Mouse (Mus musculus) left cerebral cortex, adult 2 months (tissue): ENCODE measurements at regions not wholly inside any gene's neighbourhood (a gene's known extent, or its start where the extent isn't known, plus 50 kb on each side); places are given as distances from the start of the nearest gene placed in this dataset.

ENCODE experiments used
- DNase-seq, 2 experiments: peaks; one replicate each; pipeline ENCODE4 v3.0.0; 2021 to 2022; ENCODE audit warnings: low spot score in 2 of 2, mixed read lengths in 1 of 2; ENCODE audit errors: extremely low spot score in 1 of 2
- H3K27ac ChIP-seq: fragments of 200-600 bp; 2 replicates; pipeline ENCODE4 v1.8.1; 2022
- H3K4me3 ChIP-seq: fragments of 200-600 bp; 2 replicates; pipeline ENCODE4 v1.8.1; 2022
- CTCF ChIP-seq: fragments of 200-600 bp; IDR thresholded peaks from 2 replicates; pipeline ENCODE4 v1.8.1; 2022; ENCODE audit warnings: antibody characterized with exemption, mild to moderate bottlenecking, moderate library complexity
- intact Hi-C: fragments of 180-260 bp; cut with DNase I; formaldehyde crosslinking; loops from one replicate; pipeline ENCODE4 v1.15.1; 2025

GRCm38 (mm10) chr10:124945257-124945656, 444.0 kb downstream of the Slc16a7 start:
- intact Hi-C loops: no loop called here
- DNase-seq: no peak
- TF ChIP-seq CTCF: no peak
- no peak overlapping the region for H3K27ac ChIP-seq
- H3K4me3 ChIP-seq: no peak overlapping the region

GRCm38 (mm10) chr10:124942214-124942613, 447.1 kb downstream of the Slc16a7 start:
- DNase-seq: no peak
- no peak overlapping the region for H3K4me3 ChIP-seq
- no peak; the same call in 1 of the 2 replicates for TF ChIP-seq CTCF
- H3K27ac ChIP-seq: no peak overlapping the region
- intact Hi-C loops: no loop called here

- TF ChIP-seq CTCF: no peak
- intact Hi-C loops: no loop called here
- Histone ChIP-seq H3K4me3 (no peak overlapping the region), H3K27ac (no peak overlapping the region)
- no peak for DNase-seq
Measured at GRCm38 (mm10) chr10:124927218-124927617, 462.0 kb downstream of the Slc16a7 start.

GRCm38 (mm10) chr10:124900044-124900443, 489.2 kb downstream of the Slc16a7 start:
- TF ChIP-seq CTCF: no peak
- Histone ChIP-seq H3K4me3 (no peak overlapping the region), H3K27ac (no peak overlapping the region)
- DNase-seq: peak; percentile 15 to 19
- intact Hi-C loops: no loop called here

GRCm38 (mm10) chr10:124878525-124878924, 510.7 kb downstream of the Slc16a7 start:
- TF ChIP-seq CTCF: no peak
- DNase-seq: no peak

GRCm38 (mm10) chr10:124877706-124878105, 511.6 kb downstream of the Slc16a7 start:
- no peak for DNase-seq
- no peak overlapping the region for H3K27ac ChIP-seq
- TF ChIP-seq CTCF: no peak
- intact Hi-C loops: no loop called here
- no peak overlapping the region for H3K4me3 ChIP-seq

More at GRCm38 (mm10) chr10:124878525-124878924, 510.7 kb downstream of the Slc16a7 start:
- H3K4me3 ChIP-seq: no peak overlapping the region
- intact Hi-C loops: no loop called here
- no peak overlapping the region for H3K27ac ChIP-seq

- no peak overlapping the region for H3K4me3 ChIP-seq
- intact Hi-C loops: no loop called here
- no peak for DNase-seq
- no peak overlapping the region for H3K27ac ChIP-seq
- no peak for TF ChIP-seq CTCF
Measured at GRCm38 (mm10) chr10:124872211-124872610, 517.1 kb downstream of the Slc16a7 start.

- Histone ChIP-seq H3K4me3 (no peak overlapping the region), H3K27ac (no peak overlapping the region)
- no peak for DNase-seq
- no peak for TF ChIP-seq CTCF
- intact Hi-C loops: no loop called here
Measured at GRCm38 (mm10) chr10:124842546-124843113, 546.6 kb downstream of the Slc16a7 start.

- Histone ChIP-seq H3K4me3 (no peak overlapping the region), H3K27ac (no peak overlapping the region)
- DNase-seq: no peak
- intact Hi-C loops: no loop called here
- TF ChIP-seq CTCF: no peak
Measured at GRCm38 (mm10) chr10:124833930-124834329, 555.3 kb downstream of the Slc16a7 start.

- intact Hi-C loops: no loop called here
- Histone ChIP-seq H3K4me3 (no peak overlapping the region), H3K27ac (no peak overlapping the region)
- no peak for TF ChIP-seq CTCF
- DNase-seq: no peak
Measured at GRCm38 (mm10) chr10:124803997-124804614, 585.2 kb downstream of the Slc16a7 start.
